Mouse (Mus musculus) embryonic facial prominence, embryonic 14.5 days (tissue): ENCODE results near the gene Myo3b. TPM values are rescaled to one million over a fixed set of nuclear protein-coding genes. Genes with fewer than 3 reads are reported as not detected.

Source experiments
- ATAC-seq: fragments of 200-750 bp; cut with Nextera tagmentation; 2 replicates; pipeline ENCODE4 v1.8.0; 2017; ENCODE audit warnings: low read depth, moderate number of reproducible peaks, moderate TSS enrichment
- DNase-seq: peaks from one replicate; pipeline ENCODE4 v3.0.0-alpha.2; 2015; ENCODE audit warnings: low spot score
- H3K27ac ChIP-seq: fragments of 300-500 bp; sonication (generic); replicated peaks from 2 replicates; pipeline ENCODE4 v1.5.1; 2014; ENCODE audit warnings: low read depth, mild to moderate bottlenecking, low read length, moderate library complexity
- H3K27me3 ChIP-seq: fragments of 300-500 bp; sonication (generic); replicated peaks from 2 replicates; pipeline ENCODE4 v1.6.1; 2014; ENCODE audit warnings: low read length; ENCODE audit not compliant: control insufficient read depth, insufficient read depth
- H3K36me3 ChIP-seq: fragments of 300-500 bp; sonication (generic); 2 replicates; pipeline ENCODE4 v1.6.1; 2014; ENCODE audit warnings: low read length, mixed read lengths; ENCODE audit not compliant: control insufficient read depth, insufficient read depth
- H3K4me1 ChIP-seq: fragments of 300-500 bp; sonication (generic); 2 replicates; pipeline ENCODE4 v1.6.1; 2014; ENCODE audit warnings: antibody characterized with exemption, low read length; ENCODE audit not compliant: control insufficient read depth, insufficient read depth
- H3K4me2 ChIP-seq: fragments of 300-500 bp; sonication (generic); 2 replicates; pipeline ENCODE4 v1.6.1; 2014; ENCODE audit warnings: low read depth, mild to moderate bottlenecking, low read length, moderate library complexity, mixed read lengths
- H3K4me3 ChIP-seq: fragments of 300-500 bp; sonication (generic); 2 replicates; pipeline ENCODE4 v1.5.1; 2014; ENCODE audit warnings: low read depth, mild to moderate bottlenecking, low read length
- H3K9ac ChIP-seq: fragments of 300-500 bp; sonication (generic); 2 replicates; pipeline ENCODE4 v1.6.1; 2014; ENCODE audit warnings: low read depth, mild to moderate bottlenecking, low read length, moderate library complexity, mixed read lengths
- H3K9me3 ChIP-seq: fragments of 300-500 bp; sonication (generic); 2 replicates; pipeline ENCODE4 v1.6.1; 2016; ENCODE audit warnings: low read length; ENCODE audit not compliant: control insufficient read depth
- WGBS: fragments of 180-500 bp; shearing (Covaris S2); extraction: QIAGEN DNeasy Blood & Tissue Kit; methylation state at CpG from one replicate; pipeline ENCODE4 v1.1.7; 2014; 5-methylcytosine and 5-hydroxymethylcytosine counted together
- polyA plus RNA-seq: library from polyadenylated mRNA; unstranded; fragments of >200 nt; fragmentation: Nextera tagmentation; extraction: Ambion mirVana; gene quantifications from 2 replicates; pipeline ENCODE4 v1.2.1, GENCODE M21; 2014

The Myo3b gene
- polyA plus RNA-seq, 1 experiment from 2014 or later, result not detected

- Histone ChIP-seq H3K4me2 (no peak overlapping the region), H3K27me3 (no peaks in the 10 kb centered on the region), H3K9ac (no peak overlapping the region), H3K9me3 (no peaks in the 10 kb centered on the region), H3K4me1 (peaks cover 6% of the 10 kb centered on the region), H3K36me3 (no peaks in the 10 kb centered on the region), H3K27ac (no peak overlapping the region), H3K4me3 (no peak overlapping the region)
- DNase-seq, result no peak
- 86% methylated on average over 1 of the region's 1 CpGs for WGBS
- no peak for ATAC-seq
Measured at GRCm38 (mm10) chr2:70389162-70389561, 350.2 kb downstream of the Myo3b start.

GRCm38 (mm10) chr2:70397734-70398276 is 358.9 kb downstream of the Myo3b start:
- WGBS, result 67% methylated on average over 9 of the region's 9 CpGs
- H3K27me3 ChIP-seq, result no peaks in the 10 kb centered on the region
- no peak overlapping the region for H3K27ac ChIP-seq
- H3K9ac ChIP-seq, result no peak overlapping the region
- no peaks in the 10 kb centered on the region for H3K9me3 ChIP-seq
- no peak overlapping the region for H3K4me3 ChIP-seq
- H3K4me1 ChIP-seq, result peaks cover 7% of the 10 kb centered on the region; the same call in 1 of the 2 replicates
- ATAC-seq (no peak), DNase-seq (no peak)
- H3K4me2 ChIP-seq, result no peak overlapping the region
- H3K36me3 ChIP-seq, result no peaks in the 10 kb centered on the region

GRCm38 (mm10) chr2:70399441-70400115 is 360.7 kb downstream of the Myo3b start:
- Histone ChIP-seq H3K9me3 (no peaks in the 10 kb centered on the region), H3K36me3 (no peaks in the 10 kb centered on the region), H3K4me2 (no peak overlapping the region), H3K27me3 (no peaks in the 10 kb centered on the region), H3K27ac (no peak overlapping the region), H3K4me3 (no peak overlapping the region), H3K9ac (no peak overlapping the region), H3K4me1 (peaks cover 7% of the 10 kb centered on the region; the same call in 1 of the 2 replicates)
- ATAC-seq (peak; percentile 74; the same call in 1 of the 2 replicates), DNase-seq (peak; percentile 73)
- 54% methylated on average over 15 of the region's 15 CpGs for whole genome bisulfite sequencing

- Histone ChIP-seq H3K4me3 (no peak overlapping the region), H3K4me1 (peaks cover 7% of the 10 kb centered on the region; the same call in 1 of the 2 replicates), H3K27me3 (no peaks in the 10 kb centered on the region), H3K9ac (no peak overlapping the region), H3K27ac (no peak overlapping the region), H3K4me2 (no peak overlapping the region), H3K9me3 (no peaks in the 10 kb centered on the region), H3K36me3 (no peaks in the 10 kb centered on the region)
- WGBS, result 77% methylated on average over 6 of the region's 6 CpGs
- ATAC-seq, result no peak
- DNase-seq, result no peak
Measured at GRCm38 (mm10) chr2:70400321-70400720, 361.4 kb downstream of the Myo3b start.

GRCm38 (mm10) chr2:70404301-70404700 is 365.4 kb downstream of the Myo3b start:
- H3K9me3 ChIP-seq, result no peaks in the 10 kb centered on the region
- H3K4me3 ChIP-seq, result no peak overlapping the region
- H3K27ac ChIP-seq, result no peak overlapping the region
- ATAC-seq (no peak), DNase-seq (no peak)
- H3K4me1 ChIP-seq, result no peaks in the 10 kb centered on the region
- 40% methylated on average over 2 of the region's 2 CpGs for WGBS
- no peaks in the 10 kb centered on the region for H3K27me3 ChIP-seq
- no peak overlapping the region for H3K9ac ChIP-seq
- no peaks in the 10 kb centered on the region for H3K36me3 ChIP-seq
- no peak overlapping the region for H3K4me2 ChIP-seq

- 68% methylated on average over 5 of the region's 5 CpGs for WGBS
- H3K27me3 ChIP-seq, result no peaks in the 10 kb centered on the region
- H3K36me3 ChIP-seq, result no peaks in the 10 kb centered on the region
- no peaks in the 10 kb centered on the region for H3K4me1 ChIP-seq
- H3K4me3 ChIP-seq, result no peak overlapping the region
- no peak for DNase-seq
- H3K27ac ChIP-seq, result no peak overlapping the region
- H3K4me2 ChIP-seq, result no peak overlapping the region
- no peak for ATAC-seq
- H3K9ac ChIP-seq, result no peak overlapping the region
- no peaks in the 10 kb centered on the region for H3K9me3 ChIP-seq
Measured at GRCm38 (mm10) chr2:70406846-70407245, 367.9 kb downstream of the Myo3b start.

- H3K4me3 ChIP-seq, result no peak overlapping the region
- no peak for ATAC-seq
Measured at GRCm38 (mm10) chr2:70407729-70408128, 368.8 kb downstream of the Myo3b start.

GRCm38 (mm10) chr2:70410298-70410885 is 371.5 kb downstream of the Myo3b start:
- WGBS, result 57% methylated on average over 4 of the region's 4 CpGs
- no peaks in the 10 kb centered on the region for H3K27me3 ChIP-seq
- no peak overlapping the region for H3K4me3 ChIP-seq
- H3K9ac ChIP-seq, result no peak overlapping the region
- no peaks in the 10 kb centered on the region for H3K4me1 ChIP-seq
- no peaks in the 10 kb centered on the region for H3K36me3 ChIP-seq
- no peak for ATAC-seq
- H3K4me2 ChIP-seq, result no peak overlapping the region
- no peak overlapping the region for H3K27ac ChIP-seq
- DNase-seq, result no peak
- no peaks in the 10 kb centered on the region for H3K9me3 ChIP-seq

More at GRCm38 (mm10) chr2:70407729-70408128, 368.8 kb downstream of the Myo3b start:
- Histone ChIP-seq H3K4me2 (no peak overlapping the region), H3K9me3 (no peaks in the 10 kb centered on the region), H3K27ac (no peak overlapping the region), H3K4me1 (no peaks in the 10 kb centered on the region), H3K36me3 (no peaks in the 10 kb centered on the region), H3K27me3 (no peaks in the 10 kb centered on the region), H3K9ac (no peak overlapping the region)
- 37% methylated on average over 5 of the region's 5 CpGs for WGBS
- DNase-seq, result no peak
